Mouse (Mus musculus): ENCODE data around the gene Zfp160. TPM values are rescaled to one million over a fixed set of nuclear protein-coding genes. Genes with fewer than 3 reads are reported as not detected.
"Not testable (repeated sequence)": the region's sequence is repeated elsewhere in the genome, so short reads cannot be mapped to it uniquely, and the experiment has no call there.

Gene Zfp160
- total and polyA plus RNA-seq, 2 experiments from 2014 or later = 10.6 to 15.6 TPM

DNA sequence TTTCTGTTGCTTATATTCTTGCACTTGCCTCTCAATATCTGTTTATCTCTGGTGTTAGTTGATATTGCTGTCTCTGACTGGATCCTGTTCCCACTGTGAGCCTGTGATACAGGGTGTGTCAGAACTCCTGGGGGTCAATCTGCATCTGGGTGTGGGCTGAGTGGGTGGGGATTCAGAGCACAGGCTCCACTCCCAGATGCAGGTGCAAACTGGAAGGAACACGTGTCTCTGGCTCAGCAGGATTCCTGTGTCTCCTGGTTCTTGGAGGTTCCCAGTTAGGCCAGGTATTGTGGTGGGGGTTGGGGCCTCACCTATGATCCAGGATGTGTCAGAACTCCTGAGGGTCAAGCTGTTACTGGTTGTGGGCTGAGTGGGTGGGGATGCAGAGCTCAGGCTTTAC lies 56.8 kb downstream of the Zfp160 start:
- no peak for DNase-seq (ENCODE audit: low spot score)
- no peak overlapping the region for H3K9ac ChIP-seq (replicated peaks; ENCODE audit: low read length)
- no peak for TF ChIP-seq CTCF (IDR thresholded peaks at IDR 0.05; ENCODE audit: low read depth)
- no peak overlapping the region for H3K27ac ChIP-seq
- H3K4me3 ChIP-seq (ENCODE audit: low read length) = no peak overlapping the region
- no peaks in the 10 kb centered on the region for H3K27me3 ChIP-seq (ENCODE audit: insufficient read depth, low read length)
- no peak overlapping the region for H3K4me2 ChIP-seq (ENCODE audit: low read depth, low read length)
- ATAC-seq = no peak
- H3K9me3 ChIP-seq (ENCODE audit: low read length) = no peaks in the 10 kb centered on the region
- H3K36me3 ChIP-seq (ENCODE audit: insufficient read depth, low read length) = no peaks in the 10 kb centered on the region
- 45% methylated on average over 1 of the region's 1 CpGs for WGBS
- no peaks in the 10 kb centered on the region for H3K4me1 ChIP-seq (ENCODE audit: insufficient read depth, low read length)

DNA sequence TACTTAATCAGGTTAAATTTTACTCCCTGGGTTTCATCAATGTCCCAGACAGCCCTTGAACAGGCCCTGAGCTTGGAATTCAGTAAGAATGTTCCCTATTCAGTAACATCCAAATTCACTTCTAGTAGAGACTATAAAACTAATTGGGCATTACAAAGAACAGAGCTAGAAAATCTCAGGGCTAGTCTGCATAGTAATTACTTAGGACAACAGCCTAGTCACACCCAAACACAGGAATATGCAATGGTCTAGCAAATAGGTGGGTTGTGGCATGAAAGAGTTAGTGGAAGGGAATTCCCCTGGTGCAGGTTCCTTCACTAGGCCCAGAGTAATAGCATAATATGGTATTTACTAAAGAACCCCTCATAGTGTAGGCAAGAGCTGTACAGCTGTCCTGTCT lies 58.3 kb downstream of the Zfp160 start:
- Histone ChIP-seq H3K4me2 (ENCODE audit: low read depth, low read length) (no peak overlapping the region), H3K36me3 (ENCODE audit: insufficient read depth, low read length) (no peaks in the 10 kb centered on the region), H3K27ac (no peak overlapping the region), H3K4me1 (ENCODE audit: insufficient read depth, low read length) (no peaks in the 10 kb centered on the region), H3K9ac (replicated peaks; ENCODE audit: low read length) (no peak overlapping the region), H3K27me3 (ENCODE audit: insufficient read depth, low read length) (no peaks in the 10 kb centered on the region), H3K9me3 (ENCODE audit: low read length) (no peaks in the 10 kb centered on the region), H3K4me3 (ENCODE audit: low read length) (no peak overlapping the region)
- DNase-seq (ENCODE audit: low spot score) (no peak), ATAC-seq (no peak)
- TF ChIP-seq CTCF (IDR thresholded peaks at IDR 0.05; ENCODE audit: low read depth) = no peak

DNA sequence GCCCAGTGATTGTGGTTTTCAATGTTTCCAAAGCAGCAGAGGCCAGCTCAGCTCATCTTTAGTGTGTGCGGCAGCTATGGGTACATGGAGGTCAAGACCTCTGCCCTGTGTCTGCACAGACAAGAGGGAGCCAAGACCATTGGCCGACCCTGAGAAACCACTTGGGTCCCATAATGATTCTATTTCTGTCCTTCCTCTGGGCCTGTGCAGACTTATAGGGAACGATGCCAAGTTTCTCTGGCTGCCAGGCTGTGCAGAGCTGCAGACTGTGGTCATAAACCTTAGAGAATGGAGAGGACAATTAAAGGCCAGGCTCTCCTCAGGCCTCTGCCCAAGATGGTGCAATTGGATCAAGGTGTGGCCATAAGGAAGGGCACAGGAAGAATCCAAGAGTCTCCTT lies 60.7 kb downstream of the Zfp160 start:
- no CpG with 5 or more reads among the region's 3 CpGs for WGBS
- not testable (repeated sequence) for H3K27me3 ChIP-seq (ENCODE audit: insufficient read depth, low read length); DNase-seq (ENCODE audit: low spot score); H3K27ac ChIP-seq; H3K4me1 ChIP-seq (ENCODE audit: insufficient read depth, low read length); H3K36me3 ChIP-seq (ENCODE audit: insufficient read depth, low read length); H3K4me2 ChIP-seq (ENCODE audit: low read depth, low read length); ATAC-seq; H3K4me3 ChIP-seq (ENCODE audit: low read length); H3K9me3 ChIP-seq (ENCODE audit: low read length); H3K9ac ChIP-seq (replicated peaks; ENCODE audit: low read length)

DNA sequence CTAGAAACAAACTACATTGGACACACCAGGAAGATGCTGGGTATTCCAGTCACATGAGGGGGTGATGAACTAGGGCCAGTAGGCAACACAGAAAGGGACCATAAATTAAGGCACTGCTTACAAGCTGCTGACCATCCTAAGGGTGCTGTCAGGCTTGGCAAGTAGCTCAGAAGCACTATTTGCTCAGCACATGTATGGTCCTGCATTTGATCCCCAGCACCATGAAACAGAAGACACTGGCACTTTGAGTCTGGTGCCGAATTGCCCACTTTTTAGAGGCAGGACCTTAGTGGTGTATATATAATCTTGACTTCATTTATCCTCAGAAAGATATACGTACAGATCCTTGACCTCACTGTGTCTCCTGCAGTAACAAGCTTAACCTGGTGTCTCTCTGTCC lies 62.3 kb downstream of the Zfp160 start:
- H3K27me3 ChIP-seq (ENCODE audit: insufficient read depth, low read length); H3K4me2 ChIP-seq (ENCODE audit: low read depth, low read length); H3K27ac ChIP-seq; H3K9me3 ChIP-seq (ENCODE audit: low read length); H3K36me3 ChIP-seq (ENCODE audit: insufficient read depth, low read length); H3K4me1 ChIP-seq (ENCODE audit: insufficient read depth, low read length); ATAC-seq; DNase-seq (ENCODE audit: low spot score); H3K9ac ChIP-seq (replicated peaks; ENCODE audit: low read length); H3K4me3 ChIP-seq (ENCODE audit: low read length): not testable (repeated sequence)
- WGBS = 79% methylated on average over 2 of the region's 2 CpGs

Other genes starting within 250 kb of the Zfp160 start
- gene Vmn1r228, start 222.7 kb upstream of the Zfp160 start, total RNA-seq (2014; rRNA removed) = not detected in 2 replicates
- not detected in 2 replicates for gene Vmn1r228, start 222.7 kb upstream of the Zfp160 start, polyA plus RNA-seq (2015; fragmentation: Nextera tagmentation; extraction: Ambion mirVana)
- gene Vmn1r229, start 197.3 kb upstream of the Zfp160 start, total RNA-seq (2014; rRNA removed) = not detected in 2 replicates
- gene Vmn1r229, start 197.3 kb upstream of the Zfp160 start, polyA plus RNA-seq (2015; fragmentation: Nextera tagmentation; extraction: Ambion mirVana) = 0.01 TPM in 1 of 2 replicates, not detected in the other
- gene Vmn1r230, start 168.5 kb upstream of the Zfp160 start, total RNA-seq (2014; rRNA removed) = not detected in 2 replicates
- gene Vmn1r230, start 168.5 kb upstream of the Zfp160 start, polyA plus RNA-seq (2015; fragmentation: Nextera tagmentation; extraction: Ambion mirVana) = not detected in 2 replicates
- gene Vmn1r231, start 103.8 kb upstream of the Zfp160 start, total RNA-seq (2014; rRNA removed) = not detected in 2 replicates
- not detected in 2 replicates for gene Vmn1r231, start 103.8 kb upstream of the Zfp160 start, polyA plus RNA-seq (2015; fragmentation: Nextera tagmentation; extraction: Ambion mirVana)
- gene Vmn1r232, start 89.2 kb upstream of the Zfp160 start, total RNA-seq (2014; rRNA removed) = 0.99 TPM in 1 of 2 replicates, not detected in the other
- gene Vmn1r232, start 89.2 kb upstream of the Zfp160 start, polyA plus RNA-seq (2015; fragmentation: Nextera tagmentation; extraction: Ambion mirVana) = not detected in 2 replicates
- gene Ppp2r1a, start 63.6 kb upstream of the Zfp160 start, total RNA-seq (2014; rRNA removed) = 758 and 823 TPM in 2 replicates
- 674 and 734 TPM in 2 replicates for gene Ppp2r1a, start 63.6 kb upstream of the Zfp160 start, polyA plus RNA-seq (2015; fragmentation: Nextera tagmentation; extraction: Ambion mirVana)
- gene Vmn1r233, start 12.4 kb upstream of the Zfp160 start, total RNA-seq (2014; rRNA removed) = not detected in 2 replicates
- not detected in 2 replicates for gene Vmn1r233, start 12.4 kb upstream of the Zfp160 start, polyA plus RNA-seq (2015; fragmentation: Nextera tagmentation; extraction: Ambion mirVana)
- not detected in 2 replicates for gene Vmn1r234, start 217.2 kb downstream of the Zfp160 start, total RNA-seq (2014; rRNA removed)
- not detected in 2 replicates for gene Vmn1r234, start 217.2 kb downstream of the Zfp160 start, polyA plus RNA-seq (2015; fragmentation: Nextera tagmentation; extraction: Ambion mirVana)
- not detected in 2 replicates for gene Vmn1r235, start 247.5 kb downstream of the Zfp160 start, total RNA-seq (2014; rRNA removed)
- gene Vmn1r235, start 247.5 kb downstream of the Zfp160 start, polyA plus RNA-seq (2015; fragmentation: Nextera tagmentation; extraction: Ambion mirVana) = not detected in 2 replicates

All from hindbrain, postnatal 0 days (tissue).